Mouse (Mus musculus): ENCODE measurements around the gene B4galnt3. TPM values are rescaled to one million over a fixed set of nuclear protein-coding genes. Genes with fewer than 3 reads are reported as not detected.
"Not testable (repeated sequence)": the region's sequence is repeated elsewhere in the genome, so short reads cannot be mapped to it uniquely, and the experiment has no call there.

B4galnt3 gene
- polyA plus RNA-seq, 1 experiment from 2014 or later, result 0.22 TPM

DNA sequence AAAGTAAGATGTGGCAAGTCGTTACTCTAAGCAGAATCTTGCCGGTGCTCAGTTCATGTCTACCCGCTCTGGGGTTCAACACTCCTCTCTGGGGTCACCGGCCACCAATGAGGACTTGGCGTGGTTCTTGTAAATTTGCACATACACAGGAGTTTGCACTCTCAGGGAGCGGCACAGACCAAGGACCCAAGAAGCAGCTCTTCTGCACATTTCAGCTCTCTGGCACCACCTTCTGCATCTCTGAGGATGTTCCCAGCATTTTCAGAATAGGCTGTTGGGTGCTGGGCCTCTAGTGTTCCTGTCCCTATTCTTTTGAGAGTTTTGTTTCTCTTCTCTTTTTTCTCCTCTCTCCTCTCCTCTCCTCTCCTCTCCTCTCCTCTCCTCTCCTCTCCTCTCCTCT lies 6.8 kb upstream of the B4galnt3 start:
- H3K4me3 ChIP-seq (replicated peaks), result no peak overlapping the region
- 38% methylated on average over 6 of the region's 6 CpGs for WGBS
- no peak for ATAC-seq (ENCODE audit: low FRiP score)
- H3K27me3 ChIP-seq, result peaks cover 2% of the 10 kb centered on the region
- no peak overlapping the region for H3K9ac ChIP-seq
- no peaks in the 10 kb centered on the region for H3K36me3 ChIP-seq (replicated peaks)
- no peaks in the 10 kb centered on the region for H3K9me3 ChIP-seq
- no peak overlapping the region for H3K4me2 ChIP-seq
- H3K27ac ChIP-seq, result no peak overlapping the region
- 0 out of 2 replicates have a peak, but pooled peaks cover 4% of the 10 kb centered on the region for H3K4me1 ChIP-seq

DNA sequence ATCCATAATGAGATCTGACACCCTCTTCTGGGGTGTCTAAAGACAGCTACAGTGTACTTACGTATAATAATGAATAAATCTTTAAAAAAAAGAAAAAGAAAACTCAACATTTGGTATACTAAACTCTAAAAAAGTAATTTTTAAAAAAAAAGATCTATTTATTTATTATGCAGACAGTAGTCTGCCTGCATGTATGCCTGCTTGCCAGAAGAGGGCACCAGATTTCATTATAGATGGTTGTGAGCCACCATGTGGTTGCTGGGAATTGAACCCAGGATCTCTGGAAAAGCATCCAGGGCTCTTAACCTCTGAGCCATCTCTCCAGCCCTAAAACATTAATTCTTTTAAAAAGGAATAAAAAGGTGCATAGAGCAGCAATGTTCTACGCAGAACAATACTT lies 2.2 kb upstream of the B4galnt3 start:
- Histone ChIP-seq H3K27me3 (peaks cover 46% of the 10 kb centered on the region), H3K4me1 (peaks cover 12% of the 10 kb centered on the region)
- not testable (repeated sequence) for H3K9ac ChIP-seq; H3K4me2 ChIP-seq; ATAC-seq (ENCODE audit: low FRiP score); H3K27ac ChIP-seq; H3K4me3 ChIP-seq (replicated peaks); H3K9me3 ChIP-seq; H3K36me3 ChIP-seq (replicated peaks)
- WGBS, result 92% methylated on average over 2 of the region's 2 CpGs

DNA sequence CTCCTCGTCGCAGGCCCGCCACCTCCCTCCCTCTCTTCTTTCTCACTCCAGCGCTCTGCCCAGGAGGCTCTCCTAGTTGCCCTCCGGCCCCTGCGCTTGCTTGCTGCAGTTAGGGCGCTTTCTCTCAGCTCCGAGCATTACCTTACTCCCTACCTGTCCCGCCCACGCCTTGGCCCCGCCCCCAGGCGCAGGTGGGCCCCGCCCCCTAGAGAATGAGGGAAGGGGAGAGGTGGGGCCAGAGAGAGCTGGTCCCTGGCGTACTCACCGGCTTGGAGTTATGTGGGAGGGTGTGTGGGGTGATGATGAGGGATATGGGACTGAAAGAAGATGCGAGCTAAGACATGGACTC lies 400 bp upstream of the B4galnt3 start:
- H3K9me3 ChIP-seq, result no peaks in the 10 kb centered on the region
- H3K4me1 ChIP-seq, result peaks cover 12% of the 10 kb centered on the region
- H3K9ac ChIP-seq, result peak overlapping the region; percentile 55
- no peak overlapping the region for H3K27ac ChIP-seq
- peak overlapping the region; percentile 99 for H3K4me2 ChIP-seq
- 2% methylated on average over 16 of the region's 16 CpGs for WGBS
- H3K4me3 ChIP-seq (replicated peaks), result peak overlapping the region; percentile 69
- ATAC-seq (ENCODE audit: low FRiP score), result peak; percentile 53
- H3K36me3 ChIP-seq (replicated peaks), result no peaks in the 10 kb centered on the region
- H3K27me3 ChIP-seq, result peaks cover 50% of the 10 kb centered on the region

DNA sequence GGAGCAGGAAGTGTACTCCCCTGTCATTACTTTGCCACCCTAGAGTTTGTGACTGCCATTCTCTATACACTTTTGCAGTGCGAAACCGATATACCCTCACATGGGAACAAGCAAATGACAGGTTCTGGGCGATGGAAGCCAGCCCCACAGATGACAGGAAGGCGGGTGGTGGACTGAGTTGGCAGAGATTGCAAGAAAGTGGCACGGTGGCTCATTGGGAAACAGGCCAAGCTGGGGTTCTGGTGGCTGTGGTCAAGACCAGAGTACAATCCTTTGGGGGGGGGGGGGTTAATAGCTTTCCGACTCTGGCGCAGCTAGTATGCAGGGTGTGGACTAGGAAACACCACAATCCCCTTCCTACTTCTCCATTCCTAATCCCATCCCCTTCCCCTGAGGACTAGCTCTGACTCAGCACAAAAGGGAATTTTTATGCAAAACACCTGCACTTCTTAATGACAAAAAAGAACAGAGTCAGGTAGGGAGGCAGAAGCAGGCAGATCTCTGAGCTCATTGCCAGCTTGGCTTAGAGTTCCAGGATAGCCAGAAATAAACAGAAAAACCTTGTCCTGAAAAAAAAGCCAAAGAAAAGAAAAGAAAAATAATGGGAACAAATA lies 2.9 kb downstream of the B4galnt3 start:
- Histone ChIP-seq H3K9me3 (no peaks in the 10 kb centered on the region), H3K4me1 (peaks cover 12% of the 10 kb centered on the region), H3K36me3 (replicated peaks) (no peaks in the 10 kb centered on the region), H3K27me3 (peaks cover 50% of the 10 kb centered on the region), H3K4me3 (replicated peaks) (no peak overlapping the region), H3K27ac (no peak overlapping the region), H3K4me2 (no peak overlapping the region), H3K9ac (no peak overlapping the region)
- ATAC-seq (ENCODE audit: low FRiP score), result no peak
- WGBS, result 91% methylated on average over 7 of the region's 7 CpGs

DNA sequence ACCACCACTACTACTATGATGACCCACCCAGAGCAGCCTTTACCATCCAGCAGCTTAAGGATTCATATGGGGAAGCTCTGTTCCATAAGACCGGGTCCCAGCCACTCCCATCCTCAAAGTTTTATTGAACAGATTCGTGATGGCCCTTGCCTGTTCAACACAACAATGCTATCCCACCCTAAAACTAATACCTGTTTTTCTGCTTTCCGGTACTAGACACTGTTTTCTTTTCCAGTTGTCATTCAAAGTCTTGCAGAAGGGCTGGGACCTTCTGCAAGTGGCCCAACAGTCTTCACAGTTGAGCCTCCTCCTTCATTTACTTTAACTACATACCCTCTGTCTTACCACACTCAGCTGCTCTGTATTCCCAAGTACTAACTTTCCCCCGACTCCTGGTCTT lies 4.9 kb downstream of the B4galnt3 start:
- peaks cover 31% of the 10 kb centered on the region for H3K27me3 ChIP-seq
- H3K4me2 ChIP-seq, result no peak overlapping the region
- H3K4me1 ChIP-seq, result peaks cover 6% of the 10 kb centered on the region
- H3K27ac ChIP-seq, result no peak overlapping the region
- no peak overlapping the region for H3K4me3 ChIP-seq (replicated peaks)
- H3K9ac ChIP-seq, result no peak overlapping the region
- 80% methylated on average over 4 of the region's 4 CpGs for WGBS
- H3K9me3 ChIP-seq, result no peaks in the 10 kb centered on the region
- H3K36me3 ChIP-seq (replicated peaks), result no peaks in the 10 kb centered on the region
- ATAC-seq (ENCODE audit: low FRiP score), result no peak

DNA sequence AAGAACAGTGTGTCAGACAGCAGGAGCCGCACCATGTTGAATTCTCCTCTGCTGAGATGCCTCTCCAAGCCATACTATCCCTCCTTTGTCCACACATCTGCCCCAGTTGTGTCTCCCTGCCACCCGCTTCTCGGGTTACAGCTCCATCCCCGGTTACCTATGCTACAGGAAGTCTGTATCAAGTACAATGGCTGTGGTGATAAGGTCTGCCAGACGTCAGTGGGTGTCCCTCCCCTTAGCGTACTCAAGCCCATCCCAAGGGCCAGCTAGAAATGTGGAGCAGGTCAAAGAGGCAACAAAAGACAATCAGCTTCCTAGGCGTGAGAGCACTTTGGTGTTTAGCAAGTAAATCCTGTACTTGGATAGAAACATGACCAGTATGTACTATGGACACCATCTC lies 5.8 kb downstream of the B4galnt3 start:
- no peak overlapping the region for H3K9ac ChIP-seq
- no peaks in the 10 kb centered on the region for H3K4me1 ChIP-seq
- no peak overlapping the region for H3K27ac ChIP-seq
- H3K4me3 ChIP-seq (replicated peaks), result no peak overlapping the region
- ATAC-seq (ENCODE audit: low FRiP score), result no peak
- H3K27me3 ChIP-seq, result peaks cover 22% of the 10 kb centered on the region
- no peak overlapping the region for H3K4me2 ChIP-seq
- no peaks in the 10 kb centered on the region for H3K9me3 ChIP-seq
- WGBS, result 61% methylated on average over 7 of the region's 7 CpGs
- no peaks in the 10 kb centered on the region for H3K36me3 ChIP-seq (replicated peaks)

DNA sequence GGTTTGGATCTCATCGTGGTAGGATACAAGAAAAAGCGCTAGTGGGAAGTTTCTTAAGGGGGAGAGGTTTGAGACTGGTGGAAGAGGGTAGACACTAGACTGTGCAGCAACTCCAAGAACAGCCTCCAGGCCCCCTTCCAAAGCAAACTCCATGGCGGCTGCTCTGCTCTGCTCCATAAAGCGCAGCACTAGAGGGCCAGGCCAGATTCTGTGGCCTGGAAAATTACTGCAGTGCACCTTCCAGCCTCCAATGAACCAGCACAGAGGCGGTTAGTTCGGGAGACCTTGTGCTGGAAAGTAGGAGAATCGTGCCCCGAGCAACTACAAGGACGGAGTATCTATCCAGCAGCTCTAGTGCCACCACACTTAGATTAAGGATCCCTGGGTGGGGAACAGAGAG lies 7.1 kb downstream of the B4galnt3 start:
- Histone ChIP-seq H3K9ac (no peak overlapping the region), H3K9me3 (no peaks in the 10 kb centered on the region), H3K4me2 (no peak overlapping the region), H3K27ac (no peak overlapping the region), H3K27me3 (peaks cover 10% of the 10 kb centered on the region; the same call in 1 of the 2 replicates), H3K4me3 (replicated peaks) (no peak overlapping the region), H3K36me3 (replicated peaks) (no peaks in the 10 kb centered on the region), H3K4me1 (no peaks in the 10 kb centered on the region)
- ATAC-seq (ENCODE audit: low FRiP score), result no peak
- 83% methylated on average over 9 of the region's 9 CpGs for WGBS

DNA sequence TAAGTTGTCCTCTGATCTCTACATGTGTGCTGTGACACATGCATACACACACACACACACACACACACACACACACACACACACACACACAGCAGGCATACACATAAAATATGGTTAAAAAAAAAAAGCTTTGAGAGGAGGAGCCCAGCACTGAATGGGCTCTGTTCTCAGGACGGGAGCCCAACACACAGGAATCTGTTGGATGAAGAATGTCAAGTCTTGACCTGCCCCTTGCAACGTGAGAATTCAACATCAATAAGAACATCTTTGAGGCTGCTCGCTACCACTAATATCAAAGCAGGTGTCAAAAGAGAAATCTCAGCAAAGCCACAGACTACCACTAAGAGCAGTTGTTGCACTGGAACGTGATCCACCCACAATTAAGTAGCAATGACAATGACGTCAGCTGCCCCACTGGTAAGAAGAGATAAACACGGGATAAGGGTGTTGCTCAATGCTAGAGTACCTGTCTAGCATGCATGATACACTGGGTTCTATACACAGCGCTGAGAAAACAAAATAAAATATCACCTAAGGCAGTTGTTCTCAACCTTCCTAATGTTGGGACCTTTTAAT lies 17.4 kb downstream of the B4galnt3 start:
- 83% methylated on average over 7 of the region's 7 CpGs for WGBS
- no peaks in the 10 kb centered on the region for H3K36me3 ChIP-seq (replicated peaks)
- H3K27me3 ChIP-seq, result no peaks in the 10 kb centered on the region
- H3K9me3 ChIP-seq, result no peaks in the 10 kb centered on the region
- no peak overlapping the region for H3K4me3 ChIP-seq (replicated peaks)
- H3K4me1 ChIP-seq, result no peaks in the 10 kb centered on the region
- H3K4me2 ChIP-seq, result no peak overlapping the region
- no peak for ATAC-seq (ENCODE audit: low FRiP score)
- no peak overlapping the region for H3K27ac ChIP-seq
- no peak overlapping the region for H3K9ac ChIP-seq

DNA sequence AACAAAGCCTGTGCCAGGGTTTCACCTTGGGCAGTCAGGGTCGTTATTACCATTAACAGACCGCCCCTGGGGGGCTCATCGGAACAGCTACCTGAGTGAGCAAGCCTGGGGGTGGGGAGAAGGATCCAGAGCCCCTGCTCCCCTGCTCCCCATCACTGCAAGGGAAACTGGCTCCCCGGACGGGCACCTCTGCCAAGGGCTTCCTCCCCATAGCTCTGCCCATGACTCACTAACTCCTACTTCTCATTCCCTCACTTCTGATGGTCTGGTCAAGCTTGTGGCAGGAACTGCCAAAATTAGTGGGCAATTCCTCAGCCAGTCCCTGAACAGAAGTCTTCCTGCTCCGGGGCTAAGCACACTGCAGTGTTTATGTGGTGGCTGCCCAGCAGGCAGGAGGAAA lies 19.1 kb downstream of the B4galnt3 start:
- no peaks in the 10 kb centered on the region for H3K9me3 ChIP-seq
- H3K4me3 ChIP-seq (replicated peaks), result no peak overlapping the region
- no peak overlapping the region for H3K9ac ChIP-seq
- WGBS, result 70% methylated on average over 6 of the region's 6 CpGs
- H3K36me3 ChIP-seq (replicated peaks), result no peaks in the 10 kb centered on the region
- no peak overlapping the region for H3K4me2 ChIP-seq
- H3K4me1 ChIP-seq, result no peaks in the 10 kb centered on the region
- ATAC-seq (ENCODE audit: low FRiP score), result no peak
- no peak overlapping the region for H3K27ac ChIP-seq
- H3K27me3 ChIP-seq, result no peaks in the 10 kb centered on the region

DNA sequence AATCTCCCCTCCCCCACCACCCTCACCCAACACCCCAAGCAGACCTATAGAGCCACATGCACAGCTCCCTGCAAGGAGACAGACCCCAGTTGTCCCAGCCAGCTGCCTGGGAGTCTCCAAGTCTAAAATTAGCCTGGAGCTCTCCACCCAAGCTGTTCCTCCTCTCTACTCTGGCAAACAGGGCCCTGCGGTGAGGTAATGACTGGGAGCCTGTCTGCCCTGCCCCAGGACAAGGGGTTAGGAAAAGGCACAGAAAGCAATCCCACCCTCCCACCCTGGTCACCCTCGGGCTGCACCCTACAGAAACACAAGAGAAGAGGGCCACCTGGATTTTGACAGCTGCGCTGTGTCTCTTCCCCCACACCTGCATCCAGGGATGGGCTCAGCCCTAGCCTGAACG lies 19.5 kb downstream of the B4galnt3 start:
- no peaks in the 10 kb centered on the region for H3K9me3 ChIP-seq
- no peaks in the 10 kb centered on the region for H3K4me1 ChIP-seq
- no peaks in the 10 kb centered on the region for H3K36me3 ChIP-seq (replicated peaks)
- no peak overlapping the region for H3K27ac ChIP-seq
- H3K27me3 ChIP-seq, result no peaks in the 10 kb centered on the region
- WGBS, result 51% methylated on average over 4 of the region's 4 CpGs
- no peak for ATAC-seq (ENCODE audit: low FRiP score)
- no peak overlapping the region for H3K4me2 ChIP-seq
- no peak overlapping the region for H3K9ac ChIP-seq
- no peak overlapping the region for H3K4me3 ChIP-seq (replicated peaks)

DNA sequence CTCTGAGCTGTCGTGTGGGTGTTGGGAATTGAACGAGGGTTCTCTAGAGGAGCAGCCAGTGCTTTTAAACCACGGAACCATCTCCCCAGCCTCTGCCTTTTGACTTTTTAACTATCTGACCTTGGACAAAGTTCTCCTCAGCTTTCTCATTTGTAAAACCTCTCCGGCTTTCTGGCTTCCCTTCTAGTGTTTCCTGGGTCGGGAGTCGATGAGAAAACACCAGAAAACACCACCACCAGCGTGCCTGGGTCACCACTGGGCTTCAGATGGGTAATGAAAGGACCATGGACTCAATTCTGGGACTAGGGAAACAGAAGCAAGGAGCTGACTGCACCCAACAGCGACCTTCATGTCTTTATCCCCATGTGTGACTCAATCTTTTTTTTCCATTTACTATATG lies 20.2 kb downstream of the B4galnt3 start:
- no peak overlapping the region for H3K4me2 ChIP-seq
- H3K27me3 ChIP-seq, result no peaks in the 10 kb centered on the region
- no peak overlapping the region for H3K4me3 ChIP-seq (replicated peaks)
- ATAC-seq (ENCODE audit: low FRiP score), result no peak
- no peaks in the 10 kb centered on the region for H3K4me1 ChIP-seq
- H3K9me3 ChIP-seq, result no peaks in the 10 kb centered on the region
- no peak overlapping the region for H3K27ac ChIP-seq
- H3K36me3 ChIP-seq (replicated peaks), result no peaks in the 10 kb centered on the region
- H3K9ac ChIP-seq, result no peak overlapping the region
- WGBS, result 78% methylated on average over 8 of the region's 8 CpGs

DNA sequence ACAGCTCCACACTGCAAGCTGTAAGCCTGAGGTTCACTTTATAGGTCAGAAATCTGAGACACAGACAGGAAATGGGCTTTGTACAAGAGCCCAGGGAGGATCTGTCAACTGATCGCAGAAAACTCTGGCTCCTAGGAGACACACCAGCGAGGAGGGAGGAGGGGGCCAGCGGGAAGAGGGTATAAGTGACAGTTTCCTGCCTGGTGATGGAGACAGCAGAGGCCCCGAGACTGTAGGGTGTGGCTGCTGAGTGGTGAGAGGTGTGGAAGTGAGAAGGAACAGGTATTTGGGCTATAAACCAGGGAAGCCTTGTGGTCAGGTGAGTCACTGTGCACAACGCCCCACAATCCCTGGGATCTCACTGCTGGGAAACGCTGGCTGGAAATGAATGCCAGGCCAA lies 30.2 kb downstream of the B4galnt3 start:
- Histone ChIP-seq H3K4me3 (replicated peaks) (no peak overlapping the region), H3K27ac (no peak overlapping the region), H3K36me3 (replicated peaks) (no peaks in the 10 kb centered on the region), H3K9ac (no peak overlapping the region), H3K4me1 (no peaks in the 10 kb centered on the region), H3K27me3 (no peaks in the 10 kb centered on the region), H3K4me2 (no peak overlapping the region), H3K9me3 (no peaks in the 10 kb centered on the region)
- WGBS, result 68% methylated on average over 6 of the region's 6 CpGs
- no peak for ATAC-seq (ENCODE audit: low FRiP score)

DNA sequence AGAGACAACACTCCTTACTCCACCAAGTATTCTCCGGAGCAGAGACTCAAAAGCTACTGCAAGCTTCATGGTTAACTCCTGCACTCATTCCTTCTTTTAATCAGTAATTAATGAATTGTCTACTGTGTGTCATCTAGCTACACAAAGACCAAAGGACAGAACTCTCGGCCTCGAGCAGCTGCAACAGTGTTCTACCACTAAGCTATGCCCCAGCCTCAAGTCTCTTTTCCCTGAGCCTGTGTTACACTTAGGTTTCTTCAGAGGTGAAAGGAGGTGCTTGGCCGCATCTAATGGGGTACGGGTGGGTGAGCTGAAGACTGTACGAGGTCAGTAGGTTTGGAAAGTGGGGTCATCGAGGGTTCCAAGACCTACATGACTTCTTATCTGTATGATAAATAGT lies 30.8 kb downstream of the B4galnt3 start:
- Histone ChIP-seq H3K27ac (no peak overlapping the region), H3K36me3 (replicated peaks) (no peaks in the 10 kb centered on the region), H3K27me3 (no peaks in the 10 kb centered on the region), H3K4me2 (no peak overlapping the region), H3K9me3 (no peaks in the 10 kb centered on the region), H3K9ac (no peak overlapping the region), H3K4me1 (no peaks in the 10 kb centered on the region), H3K4me3 (replicated peaks) (no peak overlapping the region)
- ATAC-seq (ENCODE audit: low FRiP score), result no peak
- 79% methylated on average over 7 of the region's 7 CpGs for WGBS

All from forebrain, embryonic 12.5 days (tissue).